Mouse (Mus musculus) testis, adult 2 months (tissue): ENCODE data around the gene Ispd. TPM values are rescaled to one million over a fixed set of nuclear protein-coding genes. Genes with fewer than 3 reads are reported as not detected.

Experiments used
- H3K27ac ChIP-seq: fragments of 200-500 bp; 2 replicates; pipeline ENCODE4 v1.5.1; 2012; ENCODE audit warnings: low read depth, low read length; ENCODE audit not compliant: control insufficient read depth, insufficient read depth
- H3K27me3 ChIP-seq: fragments of 200-500 bp; 2 replicates; pipeline ENCODE4 v1.6.1; 2012; ENCODE audit warnings: mild to moderate bottlenecking, low read length, moderate library complexity; ENCODE audit not compliant: control insufficient read depth, insufficient read depth
- H3K36me3 ChIP-seq: fragments of 200-500 bp; 2 replicates; pipeline ENCODE4 v1.6.1; 2012; ENCODE audit warnings: mild to moderate bottlenecking, low read length; ENCODE audit not compliant: control insufficient read depth, insufficient read depth
- H3K4me1 ChIP-seq: fragments of 200-500 bp; 2 replicates; pipeline ENCODE4 v1.6.1; 2012; ENCODE audit warnings: low read length; ENCODE audit not compliant: control insufficient read depth, insufficient read depth
- H3K4me3 ChIP-seq: fragments of 200-500 bp; 2 replicates; pipeline ENCODE4 v1.5.1; 2012; ENCODE audit warnings: low read depth, mild to moderate bottlenecking, low read length, moderate library complexity, mixed read lengths; ENCODE audit not compliant: control insufficient read depth
- CTCF ChIP-seq: fragments of 200-500 bp; IDR thresholded peaks from 2 replicates; pipeline ENCODE4 v1.5.1; 2012; ENCODE audit warnings: low read depth, mild to moderate bottlenecking, inconsistent platforms, low read length, moderate library complexity; ENCODE audit not compliant: control insufficient read depth, insufficient read depth, insufficient replicate concordance
- POLR2A ChIP-seq: fragments of 200-500 bp; IDR thresholded peaks from 2 replicates; pipeline ENCODE4 v1.6.1; 2012; ENCODE audit warnings: low read depth, mild to moderate bottlenecking, inconsistent platforms, low read length, moderate library complexity; ENCODE audit not compliant: control insufficient read depth
- polyA plus RNA-seq: library from polyadenylated mRNA; depleted of rRNA; stranded (reverse); fragments of >200 nt; gene quantifications from 2 replicates; pipeline ENCODE4 v1.2.3, GENCODE M21; 2012

Ispd gene
- polyA plus RNA-seq, 1 experiment = 1.8 TPM

GRCm38 (mm10) chr12:36570414-36571095 lies 189.3 kb downstream of the Ispd start:
- Histone ChIP-seq H3K4me1 (no peaks in the 10 kb centered on the region), H3K4me3 (no peak overlapping the region), H3K36me3 (no peaks in the 10 kb centered on the region), H3K27ac (no peak overlapping the region), H3K27me3 (no peaks in the 10 kb centered on the region)
- TF ChIP-seq CTCF = no peak
- no peak for TF ChIP-seq POLR2A

- Histone ChIP-seq H3K27me3 (no peaks in the 10 kb centered on the region), H3K4me3 (no peak overlapping the region), H3K27ac (no peak overlapping the region), H3K4me1 (no peaks in the 10 kb centered on the region), H3K36me3 (no peaks in the 10 kb centered on the region)
- TF ChIP-seq CTCF (no peak), POLR2A (no peak)
Measured at GRCm38 (mm10) chr12:36584828-36585227, 203.6 kb downstream of the Ispd start.

GRCm38 (mm10) chr12:36597539-36598250 lies 216.4 kb downstream of the Ispd start:
- H3K4me1 ChIP-seq = no peaks in the 10 kb centered on the region
- no peaks in the 10 kb centered on the region for H3K36me3 ChIP-seq
- H3K4me3 ChIP-seq = no peak overlapping the region
- TF ChIP-seq POLR2A (no peak), CTCF (no peak)
- no peak overlapping the region for H3K27ac ChIP-seq
- no peaks in the 10 kb centered on the region for H3K27me3 ChIP-seq

- Histone ChIP-seq H3K4me1 (no peaks in the 10 kb centered on the region), H3K27ac (no peak overlapping the region), H3K36me3 (no peaks in the 10 kb centered on the region), H3K4me3 (no peak overlapping the region), H3K27me3 (no peaks in the 10 kb centered on the region)
- no peak for TF ChIP-seq CTCF
- TF ChIP-seq POLR2A = no peak
Measured at GRCm38 (mm10) chr12:36621960-36622736, 240.9 kb downstream of the Ispd start.

- TF ChIP-seq CTCF (no peak), POLR2A (no peak)
Measured at GRCm38 (mm10) chr12:36627204-36627603, 246.0 kb downstream of the Ispd start.

GRCm38 (mm10) chr12:36632427-36632826 lies 251.2 kb downstream of the Ispd start:
- Histone ChIP-seq H3K36me3 (no peaks in the 10 kb centered on the region), H3K27me3 (no peaks in the 10 kb centered on the region), H3K4me1 (no peaks in the 10 kb centered on the region), H3K4me3 (no peak overlapping the region), H3K27ac (no peak overlapping the region)
- no peak for TF ChIP-seq CTCF
- no peak for TF ChIP-seq POLR2A

More at GRCm38 (mm10) chr12:36627204-36627603, 246.0 kb downstream of the Ispd start:
- Histone ChIP-seq H3K4me3 (no peak overlapping the region), H3K36me3 (no peaks in the 10 kb centered on the region), H3K27ac (no peak overlapping the region), H3K4me1 (no peaks in the 10 kb centered on the region), H3K27me3 (no peaks in the 10 kb centered on the region)

GRCm38 (mm10) chr12:36647514-36647913 lies 266.3 kb downstream of the Ispd start:
- no peak for TF ChIP-seq CTCF
- no peak overlapping the region for H3K4me3 ChIP-seq

More at GRCm38 (mm10) chr12:36647514-36647913, 266.3 kb downstream of the Ispd start:
- no peak overlapping the region for H3K27ac ChIP-seq
- H3K27me3 ChIP-seq = no peaks in the 10 kb centered on the region
- no peaks in the 10 kb centered on the region for H3K4me1 ChIP-seq
- H3K36me3 ChIP-seq = no peaks in the 10 kb centered on the region
